Mouse (Mus musculus) brain, adult 2 months (tissue): ENCODE measurements around the gene Cd81.
A peak's percentile ranks its signal among the peaks of the same experiment; 100 is the strongest.

Experiments used
- DNase-seq: peaks from one replicate; pipeline ENCODE4 v3.0.0; 2011; ENCODE audit warnings: low read depth, low spot score

The Cd81 gene

DNA sequence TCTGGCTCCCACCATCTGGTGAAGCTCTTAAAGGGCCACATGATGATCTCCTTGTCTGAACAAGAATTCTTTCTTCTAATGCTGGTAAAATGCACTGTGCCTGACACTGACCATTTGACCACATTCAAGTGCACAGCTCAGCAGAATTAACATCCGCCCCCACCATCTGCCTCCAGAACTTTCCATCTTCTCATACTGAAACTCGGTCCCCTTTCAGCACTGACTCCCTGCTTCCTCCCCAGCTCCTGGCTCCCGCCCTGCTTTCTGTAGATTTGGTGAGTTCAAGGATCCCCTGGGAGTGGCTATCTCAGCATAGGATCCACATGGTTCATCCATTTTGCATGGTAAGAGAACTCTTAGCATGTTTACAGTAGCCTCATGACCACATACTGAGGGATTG, 31.8 kb upstream of the Cd81 start:
- DNase-seq, result peak; percentile 44

DNA sequence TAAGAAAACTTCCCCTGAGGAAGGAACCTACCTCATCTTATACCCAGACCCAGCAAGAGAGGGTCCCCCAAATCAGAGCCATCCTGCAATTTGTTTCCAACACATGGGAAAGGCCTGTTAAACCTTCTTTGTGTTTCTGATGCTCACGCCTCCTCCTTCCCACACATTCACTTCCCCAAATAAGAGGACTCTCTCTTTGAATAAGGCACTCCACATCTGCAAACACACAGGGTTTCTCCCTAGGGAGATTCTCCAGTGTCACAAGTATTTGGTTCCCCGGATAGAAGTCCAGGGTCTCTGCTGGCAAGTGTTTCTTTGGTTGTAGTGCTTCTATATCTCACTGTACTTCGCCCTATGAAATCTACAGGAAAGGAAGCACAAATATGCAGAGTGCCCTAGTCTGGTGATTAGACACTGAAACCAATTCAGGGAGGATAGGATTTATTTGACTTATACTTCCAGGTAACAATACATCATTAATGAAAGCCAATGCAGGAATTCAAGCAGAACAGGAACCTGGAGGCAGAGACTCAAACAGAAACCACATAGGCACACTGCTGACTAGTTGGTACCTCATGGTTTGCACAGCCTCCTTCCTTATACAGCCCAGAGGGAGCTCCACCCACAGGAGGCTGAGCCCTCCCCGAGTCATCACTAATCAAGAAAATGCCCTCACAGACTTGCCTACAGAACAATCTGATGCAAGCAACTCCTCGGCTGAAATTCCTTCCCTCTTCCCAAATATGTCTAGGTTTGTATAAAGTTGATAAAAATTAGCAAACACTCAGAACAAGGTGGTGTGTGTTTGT, 31.0 kb upstream of the Cd81 start:
- no peak for DNase-seq

DNA sequence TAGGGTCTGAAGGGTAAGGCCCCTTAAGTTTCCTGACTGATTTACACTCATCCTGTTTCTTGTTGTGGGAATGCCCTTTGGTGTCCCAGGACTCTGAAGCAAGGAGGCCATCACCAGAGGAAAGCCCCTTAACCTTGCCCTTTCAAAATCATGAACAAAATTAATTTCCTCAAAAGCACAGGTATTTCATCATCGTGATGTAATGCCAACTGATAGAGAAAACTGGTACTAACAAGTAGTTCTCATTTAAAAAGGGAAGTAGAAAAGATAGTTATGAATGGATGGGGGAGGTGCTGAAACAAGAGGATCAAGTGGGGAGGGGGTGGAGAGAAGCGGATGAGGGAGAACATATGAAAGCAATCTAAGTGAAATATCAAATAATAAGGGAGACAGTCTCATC, 29.0 kb upstream of the Cd81 start:
- DNase-seq, result no peak

DNA sequence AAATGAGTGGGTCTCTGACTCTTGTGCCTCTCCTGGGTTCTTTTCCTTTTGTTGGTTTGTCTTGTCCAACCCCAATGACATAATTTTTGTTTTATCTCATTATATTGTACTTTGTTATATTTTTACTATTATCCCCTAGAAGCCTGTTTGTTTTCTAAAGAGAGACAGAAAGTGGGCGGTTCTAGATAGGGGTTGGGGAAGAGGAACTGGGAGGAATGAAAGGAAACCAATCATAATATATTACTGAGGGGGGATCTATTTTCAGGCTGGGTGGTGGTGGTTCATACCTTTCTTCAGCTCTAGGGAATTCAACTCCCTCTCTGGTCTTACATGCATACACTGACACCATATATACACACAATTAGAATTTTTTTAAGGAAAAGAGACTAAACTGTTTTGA, 28.2 kb upstream of the Cd81 start:
- DNase-seq, result no peak

DNA sequence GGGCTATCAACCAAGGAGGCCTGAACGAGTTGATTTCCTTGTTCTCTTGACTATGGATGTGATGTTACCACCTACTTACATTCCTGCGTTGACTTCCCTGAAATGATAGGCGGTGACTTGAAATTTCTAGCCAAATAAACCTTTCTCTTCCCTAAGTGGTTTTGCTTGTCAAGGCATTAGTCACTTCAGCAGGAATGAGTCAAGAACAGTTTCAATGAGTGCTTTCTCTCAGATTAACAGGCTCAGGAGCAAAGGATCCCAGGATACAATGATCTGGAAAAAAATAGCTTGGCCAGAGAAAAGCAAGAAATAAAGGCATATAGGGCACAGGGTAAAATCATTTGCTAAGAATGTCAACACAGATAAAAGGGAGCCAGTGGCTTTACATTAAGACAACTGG, 27.0 kb upstream of the Cd81 start:
- DNase-seq, result no peak

DNA sequence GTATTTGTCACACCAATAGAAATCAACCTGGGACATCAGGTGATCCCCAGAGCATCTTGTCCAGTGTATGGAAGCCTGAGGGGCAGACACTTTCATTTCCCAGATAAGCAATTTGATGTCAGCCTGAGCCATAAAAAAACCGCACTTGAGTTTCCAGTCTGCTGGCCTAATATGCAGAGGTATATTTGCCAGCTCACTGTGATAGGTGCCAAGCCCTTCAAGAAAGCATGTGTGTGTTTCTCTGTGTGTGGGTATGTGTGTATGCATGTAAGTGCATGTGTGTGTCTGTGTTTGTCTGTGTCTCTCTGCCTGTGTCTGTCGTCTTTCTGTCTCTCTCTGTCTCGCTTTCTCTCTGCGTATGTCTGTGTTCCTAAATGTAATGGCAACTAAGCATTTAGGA, 25.3 kb upstream of the Cd81 start:
- no peak for DNase-seq

DNA sequence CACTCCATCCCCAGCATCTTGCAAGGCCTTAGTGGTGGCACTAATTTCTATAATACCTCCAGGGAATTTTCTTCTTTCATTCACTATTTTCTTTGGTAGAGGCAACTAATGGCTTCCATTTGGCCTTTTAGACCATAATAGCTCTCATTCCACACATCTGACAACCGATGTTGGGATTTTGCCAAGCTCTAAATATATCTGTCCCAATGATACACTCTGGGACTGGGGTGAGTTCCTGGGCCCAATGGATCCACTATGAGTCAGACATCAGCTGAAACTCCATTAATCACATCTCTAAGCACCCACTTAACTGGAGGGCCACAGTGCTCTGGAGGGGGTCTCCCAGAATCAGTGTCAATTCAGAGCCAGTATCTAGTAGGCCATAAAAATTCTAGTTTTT, 20.7 kb upstream of the Cd81 start:
- no peak for DNase-seq

DNA sequence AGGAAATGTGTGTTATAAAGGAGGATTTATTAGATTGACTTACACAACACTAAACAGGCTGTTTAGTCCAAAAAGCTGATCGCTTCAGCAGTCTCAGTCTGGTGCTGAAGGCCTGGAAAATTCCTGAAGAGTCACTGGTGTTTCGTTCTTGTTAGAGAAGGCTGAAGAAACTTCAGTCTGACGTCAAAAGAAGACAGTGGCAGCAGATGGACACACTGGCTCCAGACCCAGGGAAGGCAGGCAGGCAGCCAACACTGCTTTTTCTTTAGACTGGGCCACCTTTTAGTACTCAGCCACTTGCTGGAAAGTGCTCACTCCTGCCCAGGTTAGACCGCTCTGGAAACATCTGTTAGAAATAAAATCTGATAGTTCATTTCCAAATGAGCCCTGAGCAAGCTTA, 19.0 kb upstream of the Cd81 start:
- DNase-seq, result no peak

DNA sequence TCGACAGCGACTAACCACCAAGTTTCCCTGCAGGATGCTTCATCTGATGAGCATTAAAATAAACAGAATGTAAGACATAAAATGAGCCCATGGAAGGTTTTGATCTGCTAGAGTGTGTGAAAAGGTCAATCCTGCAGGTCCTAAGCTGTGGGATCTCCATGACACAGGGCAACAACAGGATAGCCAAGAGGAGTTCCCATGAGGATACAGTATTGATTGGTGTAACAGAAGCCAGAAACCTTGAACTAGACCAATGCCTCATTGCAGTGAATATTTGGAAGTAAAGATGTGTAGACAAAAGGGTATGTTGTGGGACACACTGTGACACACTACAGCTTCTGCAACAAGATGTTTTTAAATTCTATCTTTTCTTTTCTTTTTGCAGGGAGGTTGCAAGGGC, 18.4 kb upstream of the Cd81 start:
- no peak for DNase-seq

DNA sequence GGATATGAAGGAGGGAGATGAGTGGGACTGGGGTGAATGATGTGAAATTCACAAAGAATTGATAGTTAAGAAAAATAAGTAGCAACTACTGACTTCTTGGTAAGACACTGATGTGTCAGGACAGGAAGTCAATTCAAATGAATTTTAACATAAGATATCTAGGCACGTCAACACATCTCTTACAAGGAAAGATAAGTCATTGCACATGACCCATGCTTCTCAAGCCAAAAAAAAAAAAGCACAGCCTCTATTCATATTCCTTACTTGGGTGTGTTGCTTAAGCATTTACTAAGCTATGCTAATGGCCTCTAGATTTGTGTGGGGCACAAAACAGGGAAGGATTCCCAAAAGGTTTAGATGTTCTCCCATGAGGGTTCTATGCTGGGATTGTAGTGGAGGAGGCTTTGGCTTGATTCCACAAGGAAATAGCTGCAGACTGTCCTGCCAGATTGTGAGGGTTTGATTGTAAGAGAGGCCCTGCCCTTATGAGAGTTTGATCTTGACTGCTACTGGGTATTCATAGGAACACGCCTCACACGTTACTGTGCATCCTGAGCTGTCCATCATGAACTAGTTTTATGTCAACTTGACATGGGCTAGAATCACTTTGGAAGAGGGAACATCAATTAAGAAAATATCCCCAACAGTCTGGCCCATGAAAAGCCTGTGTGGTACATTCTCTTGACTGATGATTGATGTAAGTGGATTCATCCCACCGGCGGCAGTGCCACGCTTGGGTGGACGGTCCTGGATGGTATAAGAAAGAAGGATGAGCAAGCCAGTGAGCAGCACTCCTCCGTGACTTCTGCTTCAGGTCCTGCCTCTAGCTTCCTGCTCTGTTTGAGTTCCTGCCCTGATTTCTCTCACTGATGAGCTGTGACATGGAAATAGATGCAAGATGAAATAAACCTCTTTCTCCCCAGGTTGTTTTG, 17.8 kb upstream of the Cd81 start:
- DNase-seq, result no peak

DNA sequence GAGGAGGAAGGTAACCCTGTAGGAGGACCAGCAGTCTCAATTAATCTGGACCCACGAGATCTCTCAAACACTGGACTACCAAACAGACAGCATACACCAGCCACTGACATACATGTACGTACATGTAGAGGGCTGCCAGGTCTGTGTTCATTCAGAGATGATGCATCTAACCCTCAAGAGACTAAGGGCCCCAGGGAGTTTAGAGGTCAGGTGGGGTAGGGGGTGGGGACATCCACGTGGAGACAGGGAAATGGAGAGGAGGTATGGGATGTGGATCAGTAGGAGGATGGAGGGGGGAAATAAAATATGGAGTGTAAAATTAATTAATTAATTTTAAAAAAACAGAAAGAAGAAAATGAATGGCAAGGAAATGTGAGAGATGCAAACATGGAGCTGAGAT, 15.8 kb upstream of the Cd81 start:
- DNase-seq, result no peak

DNA sequence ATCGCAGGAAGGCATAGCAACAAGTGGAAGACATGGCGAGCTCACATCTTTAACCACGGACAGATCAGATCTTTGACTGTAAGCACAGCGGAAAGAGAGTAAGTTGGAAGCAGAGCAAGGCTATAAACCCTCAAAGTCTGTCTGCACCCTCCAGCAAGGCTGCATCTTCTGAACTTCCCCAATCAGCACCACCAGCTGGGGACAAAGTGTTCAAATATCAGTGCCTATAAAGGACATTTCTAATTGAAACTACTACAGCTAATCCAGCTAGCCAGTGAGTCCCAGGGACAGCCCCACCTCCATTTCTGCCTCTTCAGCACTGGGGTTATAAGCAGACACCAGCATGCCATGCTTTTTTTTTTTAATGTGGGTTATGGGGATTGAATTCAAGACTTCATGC, 15.2 kb upstream of the Cd81 start:
- no peak for DNase-seq

DNA sequence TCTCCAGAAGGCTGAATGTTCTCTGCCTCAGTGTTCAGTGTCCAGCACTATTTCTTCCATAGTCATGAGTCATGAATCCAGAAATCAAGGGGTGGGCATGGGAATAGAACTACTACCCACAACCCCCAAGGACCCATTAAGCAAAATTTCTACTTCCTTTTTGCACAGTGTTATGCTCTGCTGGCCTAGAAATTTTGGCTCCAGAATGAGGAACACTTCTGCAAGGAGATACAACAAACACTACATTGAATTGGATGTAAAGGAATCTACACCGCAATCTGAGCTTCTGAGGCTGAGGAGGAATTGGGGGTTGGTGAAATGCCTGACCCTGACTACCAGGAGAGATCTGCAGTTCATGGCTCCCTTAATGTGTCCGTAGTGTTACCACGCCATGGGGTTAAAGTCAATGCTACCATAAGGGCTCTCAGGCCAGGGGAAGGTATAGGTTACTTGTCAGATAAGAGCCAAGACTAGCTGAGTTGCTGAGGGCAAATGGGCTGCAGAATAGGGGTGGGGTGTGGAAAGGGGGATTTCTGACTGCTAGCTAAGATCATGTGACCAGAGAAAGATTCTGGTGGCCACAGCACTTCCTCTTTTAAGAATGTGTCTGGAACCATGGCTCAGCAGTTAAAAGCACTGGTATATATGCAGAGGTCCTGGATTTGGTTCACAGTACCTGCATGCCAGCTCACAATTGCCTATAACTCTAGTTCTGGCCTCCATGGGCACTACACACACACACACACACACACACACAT, 14.2 kb upstream of the Cd81 start:
- no peak for DNase-seq

DNA sequence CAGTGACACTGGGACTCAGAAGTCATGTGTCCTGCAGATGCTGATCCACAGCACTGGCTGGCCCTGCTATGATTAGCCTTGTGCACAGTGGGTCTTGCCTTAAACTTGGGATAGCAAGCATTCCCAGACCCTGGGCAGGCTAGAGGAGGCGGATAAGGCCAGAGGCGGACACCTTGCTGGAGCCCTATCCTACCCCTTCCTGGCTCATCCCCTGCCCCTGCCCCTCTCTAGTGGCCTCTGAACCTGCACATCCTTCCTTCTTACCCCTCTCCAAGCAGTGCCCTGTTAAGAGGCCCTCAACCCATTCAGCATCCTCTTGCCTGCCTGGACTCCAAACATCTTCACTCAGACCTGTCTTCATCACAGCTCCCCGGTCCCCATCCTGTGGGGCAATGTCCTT, 12.0 kb upstream of the Cd81 start:
- no peak for DNase-seq

DNA sequence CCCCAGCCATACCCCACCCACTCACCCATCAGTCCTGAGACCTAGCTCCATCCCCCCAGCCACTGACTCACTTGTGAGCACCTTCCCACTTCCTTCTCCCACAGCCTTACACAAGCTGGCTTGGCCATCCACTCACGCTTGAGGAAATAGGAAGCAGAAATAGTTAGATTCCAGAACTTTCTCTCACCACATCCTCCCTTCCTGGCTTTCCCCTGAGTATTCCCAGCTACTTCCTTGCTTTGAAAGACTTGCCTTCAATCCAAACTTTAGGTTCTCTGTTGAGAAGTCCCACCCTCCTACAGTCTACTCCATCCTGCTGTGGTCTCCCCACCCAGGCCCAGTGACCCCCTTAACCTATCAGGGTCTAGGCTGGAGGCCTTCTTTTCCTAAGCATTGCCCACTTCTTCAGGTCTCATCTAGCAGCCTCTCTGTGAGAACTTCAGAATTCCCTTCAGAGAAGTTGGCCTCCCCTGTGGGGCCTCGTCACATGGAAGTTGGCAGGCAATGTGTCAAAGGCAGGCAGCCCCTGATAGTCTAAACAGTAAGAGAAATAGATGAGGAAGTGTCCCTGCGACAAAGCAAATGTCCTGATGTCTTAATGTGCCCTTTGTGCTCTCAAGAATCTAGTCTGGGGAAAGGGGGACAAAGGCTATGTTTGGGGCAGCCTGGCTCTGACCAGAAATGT, 11.3 kb upstream of the Cd81 start:
- DNase-seq, result no peak

DNA sequence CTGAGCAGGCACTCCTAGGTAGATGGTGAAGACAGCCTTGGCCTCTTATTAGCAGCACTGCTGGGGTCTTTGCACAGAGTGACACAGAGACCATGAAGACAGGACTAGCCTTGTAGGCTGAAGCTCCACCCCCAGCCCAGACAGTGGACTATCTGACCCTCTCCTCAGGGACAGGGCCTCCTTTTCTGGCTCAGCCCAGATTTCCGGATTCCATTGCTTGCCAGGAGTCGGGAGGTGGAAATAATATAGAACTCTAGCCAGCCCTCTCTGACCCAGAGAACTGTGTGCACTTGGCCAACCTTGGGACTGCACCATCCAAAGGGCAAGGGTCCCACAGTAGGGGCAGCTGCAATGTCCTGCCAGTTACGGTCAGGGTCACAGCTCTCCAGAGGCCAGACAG, 10.4 kb upstream of the Cd81 start:
- no peak for DNase-seq

DNA sequence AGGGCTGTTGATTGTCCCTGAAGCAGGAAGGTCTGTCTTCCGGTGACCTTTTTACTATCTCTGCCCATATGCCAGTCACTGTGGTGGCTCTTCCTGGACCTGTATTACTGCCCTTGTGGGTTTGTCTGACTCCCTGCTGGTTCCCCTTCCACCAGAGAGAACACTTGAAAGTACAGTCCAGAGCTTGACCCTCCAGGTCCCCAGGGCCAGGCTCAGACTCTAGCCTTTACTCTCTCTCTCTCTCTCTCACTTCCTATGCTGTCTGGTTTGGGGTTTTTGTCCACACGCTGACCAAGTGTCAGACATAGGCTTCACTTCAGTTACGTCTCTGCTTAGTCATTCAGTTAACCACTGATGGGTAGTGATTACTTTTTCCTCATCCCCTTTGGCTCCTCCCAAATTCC, 9.6 kb upstream of the Cd81 start:
- peak; percentile 56 for DNase-seq

DNA sequence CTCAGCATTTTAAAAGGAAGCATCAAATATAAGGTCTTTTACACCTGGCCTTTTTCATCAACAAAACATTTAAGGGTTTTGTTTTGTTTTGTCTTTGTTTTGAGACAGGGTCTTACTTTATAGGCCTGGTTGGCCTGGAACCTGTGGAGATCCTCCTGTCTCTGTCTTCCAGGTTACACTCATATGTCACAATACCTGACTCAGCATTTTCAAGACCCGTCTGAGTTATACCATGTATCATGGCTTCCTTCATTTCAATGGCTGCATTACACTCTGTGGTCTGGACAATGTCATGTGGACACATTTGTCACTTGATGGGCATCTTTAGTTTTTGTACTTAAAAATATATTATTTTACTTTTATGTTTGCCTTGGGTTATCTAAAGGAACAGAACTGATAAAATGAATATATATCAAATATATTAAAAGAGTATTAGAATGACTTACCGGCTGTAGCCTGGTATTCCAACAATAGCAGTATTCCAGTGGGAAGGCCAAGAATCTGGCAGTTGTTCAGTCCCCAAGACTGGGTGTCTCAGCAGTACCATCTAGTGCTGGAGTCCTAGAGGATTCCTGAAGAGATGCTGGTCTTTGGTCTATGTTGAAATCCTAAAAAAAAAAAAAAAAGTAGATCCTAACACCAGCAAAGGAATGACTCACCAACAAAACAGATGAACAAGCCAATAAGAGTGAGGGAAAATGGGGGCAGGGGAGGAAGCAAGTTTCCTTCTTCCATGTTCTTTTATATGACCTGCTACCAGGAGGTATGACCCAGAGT, 8.3 kb upstream of the Cd81 start:
- DNase-seq, result no peak

DNA sequence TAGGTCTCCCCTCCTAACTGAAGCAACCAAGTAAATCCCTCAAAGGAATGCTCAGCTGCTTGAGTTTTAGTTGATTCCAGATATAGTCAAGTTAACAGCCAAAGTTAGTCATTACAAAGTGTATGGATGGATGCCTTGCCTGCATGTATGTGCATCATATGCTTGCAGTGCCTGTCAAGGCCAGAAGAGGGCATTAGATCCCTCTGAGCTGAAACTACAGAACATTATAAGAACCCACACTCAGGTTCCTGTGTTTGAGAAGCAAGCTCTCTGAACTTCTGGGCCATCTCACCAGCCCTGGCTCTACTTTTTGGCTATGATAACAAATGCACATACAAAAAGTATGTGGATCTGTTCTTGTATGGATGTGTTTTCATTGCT, 7.7 kb upstream of the Cd81 start:
- DNase-seq, result no peak

DNA sequence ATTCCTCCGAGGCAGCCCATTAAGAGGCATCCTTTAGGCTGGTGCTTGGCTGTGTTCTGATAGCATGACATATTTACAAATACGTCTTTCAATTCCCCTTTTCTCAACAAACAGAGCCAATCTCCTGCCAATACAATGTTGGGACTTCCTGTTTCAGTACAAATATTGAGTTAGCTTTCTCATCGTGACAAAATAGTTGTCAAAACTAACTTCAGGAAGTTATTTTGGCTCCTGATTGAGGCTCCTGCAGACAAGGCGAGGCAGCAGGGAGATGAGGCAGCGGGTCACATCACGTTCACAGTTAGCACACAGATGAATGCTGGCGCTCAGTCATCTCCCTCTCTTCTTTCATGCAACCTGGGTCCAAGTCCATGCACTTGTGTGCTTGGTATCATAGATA, 6.2 kb upstream of the Cd81 start:
- DNase-seq, result no peak

DNA sequence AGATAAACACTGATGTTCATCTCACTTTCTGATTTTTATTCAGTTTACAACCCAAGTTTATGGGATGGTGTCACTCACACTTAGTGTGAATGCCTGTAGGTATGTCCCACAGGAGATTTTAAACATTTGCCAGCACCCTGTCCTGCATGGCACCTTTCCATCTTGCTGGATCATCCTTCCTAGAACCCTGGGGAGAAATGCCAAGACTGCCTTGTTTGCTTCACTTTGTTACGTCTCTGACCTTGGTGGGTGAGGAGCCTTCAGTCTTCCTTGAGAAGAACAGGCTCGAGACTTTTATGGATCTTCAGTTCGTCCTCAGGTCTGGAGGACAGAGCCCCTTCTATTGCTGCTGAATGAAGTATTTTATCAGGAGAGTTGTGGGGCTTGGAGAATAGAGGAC, 3.2 kb upstream of the Cd81 start:
- DNase-seq, result no peak
